Mouse (Mus musculus): ENCODE measurements around the gene Myo1a. TPM values are rescaled to one million over a fixed set of nuclear protein-coding genes. Genes with fewer than 3 reads are reported as not detected.
A peak's percentile ranks its signal among the peaks of the same experiment; 100 is the strongest.

Myo1a gene
- polyA plus RNA-seq, 1 experiment from 2014 or later = 0.77 TPM

DNA sequence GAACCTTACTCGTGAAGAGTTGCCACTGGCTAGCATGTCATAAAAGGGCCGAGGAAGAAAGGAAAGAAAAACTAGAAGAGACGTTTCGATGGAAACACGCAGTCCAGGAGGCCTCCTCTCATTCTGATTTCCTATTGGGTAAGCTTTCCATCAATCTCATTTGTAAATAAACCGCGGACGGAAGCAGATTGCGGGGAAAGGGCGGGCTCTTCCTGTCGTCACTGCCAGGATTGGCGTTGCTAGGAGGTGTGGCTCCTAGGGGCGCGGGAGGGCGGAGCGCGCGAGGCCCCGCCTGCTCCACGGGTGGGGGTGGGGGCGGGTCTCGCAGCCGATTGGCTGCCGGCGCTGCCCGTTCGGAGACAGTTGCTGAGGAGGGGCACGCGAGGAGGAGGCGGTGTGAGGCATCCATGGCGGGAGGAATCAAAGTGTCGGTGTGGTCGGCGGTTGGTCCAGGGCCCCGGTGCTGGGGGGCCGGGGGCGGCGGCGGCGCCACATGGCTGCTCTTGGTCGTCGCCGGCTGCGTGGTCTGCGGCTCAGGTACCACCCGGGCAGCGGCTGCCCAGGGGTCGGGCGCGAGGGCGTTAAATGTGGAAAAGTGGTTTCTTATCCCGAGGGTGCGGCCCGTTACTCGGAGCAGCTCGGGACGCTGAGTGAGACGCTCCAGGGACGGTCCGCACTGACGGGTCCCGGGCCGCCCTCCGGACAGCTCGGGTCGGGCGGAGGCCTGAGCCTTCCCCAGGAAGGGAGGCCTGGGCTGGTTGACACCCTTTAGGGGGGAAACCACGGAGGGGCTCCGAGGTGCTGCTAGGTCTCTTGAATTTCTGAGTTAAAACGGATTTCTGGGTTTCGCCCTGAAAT, 28.1 kb upstream of the Myo1a start:
- Histone ChIP-seq H3K4me2 (peak overlapping the region; percentile 96), H3K9me3 (no peaks in the 10 kb centered on the region), H3K36me3 (no peaks in the 10 kb centered on the region), H3K27me3 (no peaks in the 10 kb centered on the region), H3K9ac (peak overlapping the region; percentile 51), H3K4me1 (replicated peaks) (peaks cover 11% of the 10 kb centered on the region), H3K27ac (replicated peaks) (peak overlapping the region; percentile 69), H3K4me3 (peak overlapping the region; percentile 71)
- under 1% methylated on average over 69 of the region's 71 CpGs for WGBS
- peak; percentile 97 for ATAC-seq (ENCODE audit: low FRiP score, low read depth)

DNA sequence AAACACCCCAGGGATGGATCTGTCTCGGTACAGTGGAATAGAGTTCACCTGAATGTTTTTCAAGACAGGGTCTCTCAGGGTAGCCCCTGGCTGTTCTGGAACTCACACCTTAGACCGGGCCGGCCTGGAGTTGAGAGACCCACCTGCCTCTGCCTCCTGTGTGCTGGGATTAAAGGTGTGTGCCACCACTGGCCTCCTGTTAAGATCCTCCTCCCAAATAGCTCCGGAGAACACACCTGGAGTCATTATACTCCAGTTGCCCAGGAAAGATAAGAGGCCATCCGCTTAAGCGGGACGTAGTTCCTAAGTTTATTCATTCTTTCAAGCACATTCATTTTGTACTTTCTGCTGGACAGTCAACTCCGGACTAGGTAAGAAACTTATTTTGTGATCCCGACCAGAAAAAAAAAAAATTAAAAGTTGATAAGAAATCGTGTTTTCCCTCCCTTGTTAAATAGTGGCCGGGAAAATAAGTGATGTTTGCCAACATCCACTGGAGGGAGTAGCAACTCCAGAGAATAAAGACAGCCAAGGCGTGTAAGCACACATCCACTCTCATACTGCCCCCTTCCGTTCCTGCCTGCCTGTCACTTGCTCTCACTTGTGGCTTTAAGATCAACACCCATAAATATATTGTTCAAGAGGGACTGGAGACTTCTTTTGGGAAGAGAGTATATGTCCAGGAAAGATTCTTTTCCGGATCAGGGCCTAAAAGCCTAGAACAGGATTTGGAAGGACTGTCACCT, 27.2 kb upstream of the Myo1a start:
- Histone ChIP-seq H3K9ac (peak overlapping the region; percentile 51), H3K4me1 (replicated peaks) (peaks cover 11% of the 10 kb centered on the region), H3K4me2 (peak overlapping the region; percentile 96), H3K36me3 (no peaks in the 10 kb centered on the region), H3K27me3 (no peaks in the 10 kb centered on the region), H3K9me3 (no peaks in the 10 kb centered on the region), H3K4me3 (peak overlapping the region; percentile 71), H3K27ac (replicated peaks) (no peak overlapping the region)
- no peak for ATAC-seq (ENCODE audit: low FRiP score, low read depth)
- WGBS = 10% methylated on average over 14 of the region's 14 CpGs

DNA sequence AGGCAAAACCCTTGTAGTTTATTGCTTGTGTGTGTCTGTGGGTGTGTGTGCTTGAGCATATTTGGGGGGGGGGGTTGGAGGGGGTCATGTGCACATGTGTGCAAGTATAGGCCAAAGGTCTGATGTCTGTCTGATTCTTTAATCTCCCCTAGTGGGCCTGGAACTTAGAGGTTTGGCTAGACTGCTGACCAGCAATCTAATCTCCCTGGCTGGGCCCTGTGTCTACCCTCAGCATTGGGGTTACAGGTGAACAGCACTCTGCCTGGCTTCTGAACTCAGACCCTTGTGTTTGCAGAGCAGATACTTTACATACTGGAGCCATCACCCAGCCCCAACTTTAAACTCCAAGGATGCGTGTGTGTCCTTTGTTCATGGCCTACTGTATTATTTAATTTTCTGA, 25.8 kb upstream of the Myo1a start:
- H3K9ac ChIP-seq = no peak overlapping the region
- H3K9me3 ChIP-seq = no peaks in the 10 kb centered on the region
- H3K4me3 ChIP-seq = no peak overlapping the region
- 90% methylated on average over 1 of the region's 1 CpGs for WGBS
- no peak overlapping the region for H3K4me2 ChIP-seq
- H3K27ac ChIP-seq (replicated peaks) = no peak overlapping the region
- no peaks in the 10 kb centered on the region for H3K27me3 ChIP-seq
- no peaks in the 10 kb centered on the region for H3K36me3 ChIP-seq
- peaks cover 11% of the 10 kb centered on the region for H3K4me1 ChIP-seq (replicated peaks)
- no peak for ATAC-seq (ENCODE audit: low FRiP score, low read depth)

DNA sequence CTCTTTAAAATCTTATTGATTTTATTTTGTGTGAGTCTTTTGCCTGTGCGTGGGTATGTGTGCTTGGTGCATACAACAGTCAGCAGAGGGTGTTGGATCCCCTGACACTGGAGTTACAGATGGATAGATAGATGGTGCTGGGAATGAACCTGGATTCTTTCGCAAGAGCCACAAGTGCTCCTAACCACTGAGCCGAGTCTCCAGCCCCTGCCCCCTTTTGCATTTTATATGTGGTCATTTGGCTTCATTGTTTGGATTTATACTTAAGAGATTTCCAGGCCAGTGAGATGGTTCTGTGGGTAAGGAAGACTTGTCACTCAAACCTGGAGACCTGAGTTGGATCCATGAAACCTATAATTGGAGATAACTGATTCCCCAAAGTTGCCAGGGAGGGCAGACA, 25.1 kb upstream of the Myo1a start:
- Histone ChIP-seq H3K36me3 (no peaks in the 10 kb centered on the region), H3K4me1 (replicated peaks) (peaks cover 11% of the 10 kb centered on the region), H3K9me3 (no peaks in the 10 kb centered on the region), H3K4me3 (no peak overlapping the region), H3K27ac (replicated peaks) (no peak overlapping the region), H3K9ac (no peak overlapping the region), H3K27me3 (no peaks in the 10 kb centered on the region), H3K4me2 (no peak overlapping the region)
- 96% methylated on average over 3 of the region's 3 CpGs for WGBS
- ATAC-seq (ENCODE audit: low FRiP score, low read depth) = no peak

DNA sequence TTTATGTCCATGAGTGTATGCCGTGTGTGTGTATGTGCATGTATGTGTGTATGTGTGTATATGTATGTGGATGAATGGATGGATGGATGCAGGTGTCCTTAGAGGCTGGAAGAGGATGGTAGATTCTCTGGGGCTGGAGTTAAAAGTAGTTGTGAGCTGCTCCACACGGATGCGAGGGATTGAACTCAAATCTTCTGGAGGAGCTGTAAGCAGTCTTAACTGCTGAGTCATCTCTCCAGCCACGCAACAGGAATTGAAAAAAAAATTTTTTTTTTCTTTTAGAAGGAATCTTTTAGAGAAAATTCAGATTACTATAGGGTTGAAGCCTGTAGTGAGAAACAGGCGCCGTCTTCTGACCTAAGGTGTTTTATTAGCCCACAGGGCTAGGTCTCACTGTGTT, 22.1 kb upstream of the Myo1a start:
- Histone ChIP-seq H3K9me3 (no peaks in the 10 kb centered on the region), H3K9ac (no peak overlapping the region), H3K27ac (replicated peaks) (no peak overlapping the region), H3K4me3 (no peak overlapping the region), H3K4me2 (no peak overlapping the region), H3K27me3 (no peaks in the 10 kb centered on the region), H3K4me1 (replicated peaks) (peaks cover 5% of the 10 kb centered on the region), H3K36me3 (no peaks in the 10 kb centered on the region)
- WGBS = 89% methylated on average over 6 of the region's 6 CpGs
- no peak for ATAC-seq (ENCODE audit: low FRiP score, low read depth)

DNA sequence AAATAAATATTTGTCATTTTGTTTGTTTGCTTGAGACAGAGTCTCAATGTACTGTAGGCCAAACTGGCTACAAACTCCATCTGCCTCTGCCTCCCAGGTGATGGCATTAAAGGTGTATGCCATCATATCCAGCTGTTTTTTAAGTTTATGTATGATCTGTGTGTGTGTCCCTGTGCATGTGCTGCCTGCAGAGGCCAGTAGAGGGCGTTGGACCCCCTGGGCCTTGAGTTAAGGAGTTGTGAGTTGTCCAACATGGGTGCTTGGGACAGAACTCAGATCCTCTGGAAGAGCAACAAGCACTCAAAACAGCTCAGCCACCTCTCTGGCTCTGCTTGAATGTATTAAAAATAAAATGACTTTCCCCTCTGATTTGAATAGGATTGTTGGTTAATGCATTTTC, 13.9 kb upstream of the Myo1a start:
- Histone ChIP-seq H3K27me3 (no peaks in the 10 kb centered on the region), H3K4me2 (no peak overlapping the region), H3K27ac (replicated peaks) (no peak overlapping the region), H3K9ac (no peak overlapping the region), H3K4me3 (no peak overlapping the region), H3K9me3 (no peaks in the 10 kb centered on the region), H3K36me3 (0 out of 2 replicates have a peak, but pooled peaks cover 4% of the 10 kb centered on the region), H3K4me1 (replicated peaks) (no peaks in the 10 kb centered on the region)
- 23% methylated on average over 1 of the region's 1 CpGs for WGBS
- no peak for ATAC-seq (ENCODE audit: low FRiP score, low read depth)

DNA sequence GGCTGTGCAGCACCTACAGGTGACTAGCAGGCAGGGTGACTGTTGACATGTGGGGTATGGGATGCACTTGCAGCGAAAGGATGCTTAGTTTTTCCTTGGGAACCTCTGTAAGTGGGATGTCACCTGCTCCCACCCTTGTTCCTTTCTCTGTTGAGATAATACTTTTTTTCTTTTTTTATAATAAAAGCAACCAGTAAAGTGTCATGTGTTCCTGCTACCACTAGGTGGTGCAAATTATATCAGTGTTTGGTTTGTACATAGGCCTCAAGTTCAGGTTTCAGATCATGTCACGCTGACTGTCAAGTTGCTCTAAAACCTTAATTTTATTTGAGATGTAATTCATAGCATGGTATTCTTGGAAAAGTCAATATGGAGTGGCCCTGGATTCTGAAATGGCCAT, 10.3 kb upstream of the Myo1a start:
- Histone ChIP-seq H3K4me3 (no peak overlapping the region), H3K27ac (replicated peaks) (no peak overlapping the region), H3K27me3 (no peaks in the 10 kb centered on the region), H3K9me3 (no peaks in the 10 kb centered on the region), H3K4me1 (replicated peaks) (no peaks in the 10 kb centered on the region), H3K9ac (no peak overlapping the region), H3K36me3 (0 out of 2 replicates have a peak, but pooled peaks cover 4% of the 10 kb centered on the region), H3K4me2 (no peak overlapping the region)
- WGBS = 64% methylated on average over 2 of the region's 2 CpGs
- ATAC-seq (ENCODE audit: low FRiP score, low read depth) = no peak

DNA sequence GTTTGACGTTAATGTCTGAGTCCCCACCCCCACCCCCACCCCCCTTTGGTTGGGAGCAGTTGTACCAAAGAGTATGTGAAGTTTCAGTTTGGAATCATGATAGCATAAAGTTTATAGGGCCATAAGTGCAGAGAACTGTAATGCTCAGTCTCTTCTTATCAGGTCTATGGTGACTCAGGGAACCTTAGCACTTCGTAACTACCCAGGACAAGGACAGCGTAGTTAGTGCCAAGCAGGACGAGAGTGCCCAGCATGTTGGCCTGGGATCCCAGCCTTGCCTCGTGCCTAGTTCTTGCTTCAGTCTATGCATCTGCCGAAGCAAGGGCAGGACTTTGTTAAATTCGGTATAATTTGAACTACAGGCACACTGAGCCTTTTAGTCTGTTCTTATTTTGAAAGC, 9.2 kb upstream of the Myo1a start:
- 0 out of 2 replicates have a peak, but pooled peaks cover 4% of the 10 kb centered on the region for H3K36me3 ChIP-seq
- WGBS = 96% methylated on average over 7 of the region's 7 CpGs
- no peak overlapping the region for H3K4me3 ChIP-seq
- no peak overlapping the region for H3K4me2 ChIP-seq
- no peak overlapping the region for H3K9ac ChIP-seq
- no peak for ATAC-seq (ENCODE audit: low FRiP score, low read depth)
- H3K27me3 ChIP-seq = no peaks in the 10 kb centered on the region
- H3K9me3 ChIP-seq = no peaks in the 10 kb centered on the region
- no peaks in the 10 kb centered on the region for H3K4me1 ChIP-seq (replicated peaks)
- H3K27ac ChIP-seq (replicated peaks) = no peak overlapping the region

DNA sequence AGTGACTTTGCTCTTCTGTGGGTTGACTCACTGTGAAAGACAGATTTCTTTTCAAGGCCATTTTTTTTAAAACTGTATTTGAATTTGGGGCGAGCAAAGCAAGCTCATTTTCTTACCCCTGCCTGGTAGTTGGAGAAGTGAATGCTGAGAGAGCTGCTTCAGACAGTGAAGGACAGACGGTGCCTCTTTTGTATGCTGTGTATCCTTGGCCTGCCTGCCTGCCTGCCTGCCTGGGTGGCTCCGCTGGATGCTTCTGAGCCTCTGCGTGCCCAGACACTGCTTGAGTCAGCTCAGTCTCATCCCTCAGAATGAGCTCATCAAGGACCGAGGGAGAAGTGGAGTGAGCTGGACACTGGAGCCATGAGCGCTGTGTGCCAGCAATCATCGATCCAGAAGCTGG, 6.0 kb upstream of the Myo1a start:
- 93% methylated on average over 7 of the region's 7 CpGs for WGBS

DNA sequence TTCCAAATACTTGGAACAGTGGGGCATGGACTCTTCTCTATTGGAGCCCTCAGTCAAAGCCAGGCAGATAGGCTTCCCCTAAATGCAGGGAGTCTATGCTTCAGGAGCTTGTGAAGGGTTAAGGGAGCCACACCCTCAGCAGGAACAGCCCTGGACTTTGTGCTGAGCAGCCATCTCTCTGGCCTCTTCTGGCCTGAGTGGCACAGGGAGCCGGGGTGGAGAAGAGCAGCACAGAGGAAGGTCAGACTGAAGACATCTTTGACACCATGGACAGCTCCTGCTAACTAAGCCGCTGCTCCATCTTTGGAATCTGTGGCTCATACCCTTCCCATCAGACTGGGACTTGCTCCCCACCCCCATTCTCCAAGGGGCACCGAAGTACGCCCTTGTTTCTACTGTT, 1.7 kb upstream of the Myo1a start:
- H3K36me3 ChIP-seq = no peaks in the 10 kb centered on the region
- no peak for ATAC-seq (ENCODE audit: low FRiP score, low read depth)
- no peaks in the 10 kb centered on the region for H3K27me3 ChIP-seq
- 51% methylated on average over 4 of the region's 4 CpGs for WGBS
- no peaks in the 10 kb centered on the region for H3K9me3 ChIP-seq
- no peak overlapping the region for H3K27ac ChIP-seq (replicated peaks)
- H3K9ac ChIP-seq = no peak overlapping the region
- H3K4me3 ChIP-seq = no peak overlapping the region
- H3K4me2 ChIP-seq = no peak overlapping the region
- H3K4me1 ChIP-seq (replicated peaks) = no peaks in the 10 kb centered on the region

More for the DNA sequence above, 6.0 kb upstream of the Myo1a start:
- Histone ChIP-seq H3K4me2 (no peak overlapping the region), H3K4me1 (replicated peaks) (no peaks in the 10 kb centered on the region), H3K4me3 (no peak overlapping the region), H3K27ac (replicated peaks) (no peak overlapping the region), H3K27me3 (no peaks in the 10 kb centered on the region), H3K9me3 (no peaks in the 10 kb centered on the region), H3K36me3 (0 out of 2 replicates have a peak, but pooled peaks cover 4% of the 10 kb centered on the region), H3K9ac (no peak overlapping the region)
- no peak for ATAC-seq (ENCODE audit: low FRiP score, low read depth)

DNA sequence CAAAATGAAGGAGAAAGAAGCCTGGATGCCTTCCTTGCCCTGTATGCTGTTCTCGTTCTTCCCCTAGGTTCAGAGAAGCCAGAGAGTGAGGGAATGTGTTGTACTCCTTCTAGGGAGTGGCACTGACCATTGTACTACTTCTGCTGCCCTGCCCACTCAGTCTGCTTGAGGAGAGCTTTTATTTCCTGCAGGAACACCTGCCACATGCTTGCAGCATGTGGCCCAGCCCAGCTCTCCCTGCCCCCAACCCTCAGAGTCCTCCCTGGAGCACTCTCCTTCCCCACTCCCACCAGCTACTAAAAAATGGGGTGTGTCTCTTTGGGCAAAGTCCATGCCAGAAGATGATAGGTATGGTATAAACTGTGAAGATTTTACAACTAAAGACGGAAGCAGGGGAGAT, 677 bp upstream of the Myo1a start:
- H3K4me1 ChIP-seq (replicated peaks) = no peaks in the 10 kb centered on the region
- H3K27me3 ChIP-seq = no peaks in the 10 kb centered on the region
- H3K4me2 ChIP-seq = no peak overlapping the region
- H3K9me3 ChIP-seq = no peaks in the 10 kb centered on the region
- H3K4me3 ChIP-seq = no peak overlapping the region
- ATAC-seq (ENCODE audit: low FRiP score, low read depth) = no peak
- H3K9ac ChIP-seq = no peak overlapping the region
- 62% methylated on average over 2 of the region's 2 CpGs for WGBS
- no peak overlapping the region for H3K27ac ChIP-seq (replicated peaks)
- H3K36me3 ChIP-seq = no peaks in the 10 kb centered on the region

DNA sequence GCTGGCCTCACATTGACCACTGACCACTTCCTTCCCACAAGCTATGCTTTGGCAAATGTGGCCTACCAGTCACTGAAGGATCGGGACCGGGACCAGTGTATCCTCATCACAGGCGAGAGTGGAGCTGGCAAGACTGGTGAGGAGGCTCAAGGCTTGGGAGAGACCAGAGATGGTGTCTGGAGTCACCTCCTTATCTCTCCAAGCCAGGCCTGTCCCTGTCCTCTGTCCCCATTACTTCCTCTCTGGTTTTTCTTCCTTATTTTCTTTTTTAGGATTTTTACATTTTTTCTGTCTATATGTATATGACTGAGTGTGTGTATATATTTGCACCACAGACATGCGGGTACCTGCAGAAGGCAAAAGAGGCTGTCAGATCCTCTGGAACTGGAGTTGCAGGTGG, 813 bp downstream of the Myo1a start:
- no peaks in the 10 kb centered on the region for H3K4me1 ChIP-seq (replicated peaks)
- 91% methylated on average over 4 of the region's 4 CpGs for WGBS
- H3K27me3 ChIP-seq = no peaks in the 10 kb centered on the region
- no peak overlapping the region for H3K4me3 ChIP-seq
- no peak overlapping the region for H3K4me2 ChIP-seq
- H3K27ac ChIP-seq (replicated peaks) = no peak overlapping the region
- ATAC-seq (ENCODE audit: low FRiP score, low read depth) = no peak
- H3K9me3 ChIP-seq = no peaks in the 10 kb centered on the region
- H3K9ac ChIP-seq = no peak overlapping the region
- no peaks in the 10 kb centered on the region for H3K36me3 ChIP-seq

Data from hindbrain, embryonic 15.5 days (tissue).